Mouse (Mus musculus) heart, adult 11 months (tissue): ENCODE measurements at regions not wholly inside any gene's neighbourhood (a gene's known extent, or its start where the extent isn't known, plus 50 kb on each side); places are given as distances from the start of the nearest gene placed in this dataset.

Experiments used
- DNase-seq: peaks from one replicate; pipeline ENCODE4 v3.0.0; 2022

GRCm38 (mm10) chr10:21446641-21447040 is 69.5 kb downstream of the Aldh8a1 start:
- peak; percentile 73 for DNase-seq

GRCm38 (mm10) chr10:21448132-21448531 is 71.0 kb downstream of the Aldh8a1 start:
- peak; percentile 41 for DNase-seq

GRCm38 (mm10) chr10:21448942-21449341 is 71.9 kb downstream of the Aldh8a1 start:
- no peak for DNase-seq

- DNase-seq, result no peak
Observed at GRCm38 (mm10) chr10:21452611-21453010, 75.5 kb downstream of the Aldh8a1 start.

- DNase-seq, result peak; percentile 45
Observed at GRCm38 (mm10) chr10:21453527-21453926, 76.4 kb downstream of the Aldh8a1 start.

GRCm38 (mm10) chr10:21454153-21454552 is 77.1 kb downstream of the Aldh8a1 start:
- DNase-seq, result no peak

- DNase-seq, result peak; percentile 78
Observed at GRCm38 (mm10) chr10:21454757-21455156, 77.7 kb downstream of the Aldh8a1 start.

- no peak for DNase-seq
Observed at GRCm38 (mm10) chr10:21455863-21456262, 78.8 kb downstream of the Aldh8a1 start.

GRCm38 (mm10) chr10:21456359-21456758 is 79.3 kb downstream of the Aldh8a1 start:
- DNase-seq, result no peak

GRCm38 (mm10) chr10:21456991-21457390 is 79.9 kb downstream of the Aldh8a1 start:
- DNase-seq, result peak; percentile 28

GRCm38 (mm10) chr10:21458608-21459007 is 81.5 kb downstream of the Aldh8a1 start:
- no peak for DNase-seq

- no peak for DNase-seq
Observed at GRCm38 (mm10) chr10:21460062-21460461, 83.0 kb downstream of the Aldh8a1 start.

- no peak for DNase-seq
Observed at GRCm38 (mm10) chr10:21462915-21463314, 85.8 kb downstream of the Aldh8a1 start.

- DNase-seq, result peak; percentile 95
Observed at GRCm38 (mm10) chr10:21465362-21465761, 88.3 kb downstream of the Aldh8a1 start.

- no peak for DNase-seq
Observed at GRCm38 (mm10) chr10:21465806-21466377, 88.8 kb downstream of the Aldh8a1 start.

- DNase-seq, result no peak
Observed at GRCm38 (mm10) chr10:21467425-21468085, 90.5 kb downstream of the Aldh8a1 start.

- no peak for DNase-seq
Observed at GRCm38 (mm10) chr10:21468421-21468820, 91.3 kb downstream of the Aldh8a1 start.

- DNase-seq, result no peak
Observed at GRCm38 (mm10) chr10:21469961-21470360, 92.9 kb downstream of the Aldh8a1 start.

GRCm38 (mm10) chr10:21470589-21470988 is 93.5 kb downstream of the Aldh8a1 start:
- DNase-seq, result no peak

GRCm38 (mm10) chr10:21474242-21474641 is 97.2 kb downstream of the Aldh8a1 start:
- DNase-seq, result no peak

- no peak for DNase-seq
Observed at GRCm38 (mm10) chr10:21478004-21478403, 100.9 kb downstream of the Aldh8a1 start.

- DNase-seq, result no peak
Observed at GRCm38 (mm10) chr10:21479403-21479802, 102.3 kb downstream of the Aldh8a1 start.

- DNase-seq, result no peak
Observed at GRCm38 (mm10) chr10:21481255-21481654, 104.2 kb downstream of the Aldh8a1 start.

- DNase-seq, result no peak
Observed at GRCm38 (mm10) chr10:21482055-21482454, 105.0 kb downstream of the Aldh8a1 start.

GRCm38 (mm10) chr10:21482659-21483058 is 105.6 kb downstream of the Aldh8a1 start:
- DNase-seq, result no peak
